Mouse (Mus musculus) splenic B cell, adult 2 months (primary cell): ENCODE data around the gene Ufc1.

ENCODE experiments used
- DNase-seq: peaks from one replicate; pipeline ENCODE4 v3.0.0-alpha.2; 2011; ENCODE audit warnings: low read depth, low spot score
- H3K27me3 ChIP-seq: 2 replicates; pipeline ENCODE4 v1.6.1; 2012; ENCODE audit warnings: mild to moderate bottlenecking, low read length, moderate library complexity, mixed read lengths; ENCODE audit not compliant: control insufficient read depth, poor library complexity, insufficient read depth, severe bottlenecking
- H3K36me3 ChIP-seq: 2 replicates; pipeline ENCODE4 v1.6.1; 2012; ENCODE audit warnings: mild to moderate bottlenecking, low read length, moderate library complexity, mixed read lengths; ENCODE audit not compliant: control insufficient read depth, poor library complexity, insufficient read depth, severe bottlenecking

Ufc1 gene

DNA sequence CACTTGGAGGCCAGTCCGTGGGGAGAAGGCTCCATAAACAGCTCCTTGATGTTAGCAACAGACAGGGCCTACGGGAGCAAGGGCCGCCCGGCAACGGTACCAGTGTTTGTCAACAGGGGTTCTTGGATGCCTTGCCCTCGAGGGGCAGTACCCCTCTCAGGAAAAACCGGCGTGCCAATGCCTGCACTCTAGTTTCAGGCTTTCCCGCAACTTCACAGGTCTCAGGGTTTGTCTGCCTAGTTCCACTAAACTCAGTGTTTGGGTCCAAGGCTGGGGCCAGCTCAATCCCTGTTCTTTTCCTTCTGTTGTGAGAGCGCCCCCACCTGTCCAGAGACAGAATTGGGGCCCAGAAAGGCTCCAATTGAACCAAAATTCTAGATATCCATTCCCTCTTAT, 13.3 kb downstream of the Ufc1 start:
- peaks cover 2% of the 10 kb centered on the region; the same call in 1 of the 2 replicates for H3K36me3 ChIP-seq
- peak; percentile 69 for DNase-seq
- H3K27me3 ChIP-seq = no peaks in the 10 kb centered on the region

DNA sequence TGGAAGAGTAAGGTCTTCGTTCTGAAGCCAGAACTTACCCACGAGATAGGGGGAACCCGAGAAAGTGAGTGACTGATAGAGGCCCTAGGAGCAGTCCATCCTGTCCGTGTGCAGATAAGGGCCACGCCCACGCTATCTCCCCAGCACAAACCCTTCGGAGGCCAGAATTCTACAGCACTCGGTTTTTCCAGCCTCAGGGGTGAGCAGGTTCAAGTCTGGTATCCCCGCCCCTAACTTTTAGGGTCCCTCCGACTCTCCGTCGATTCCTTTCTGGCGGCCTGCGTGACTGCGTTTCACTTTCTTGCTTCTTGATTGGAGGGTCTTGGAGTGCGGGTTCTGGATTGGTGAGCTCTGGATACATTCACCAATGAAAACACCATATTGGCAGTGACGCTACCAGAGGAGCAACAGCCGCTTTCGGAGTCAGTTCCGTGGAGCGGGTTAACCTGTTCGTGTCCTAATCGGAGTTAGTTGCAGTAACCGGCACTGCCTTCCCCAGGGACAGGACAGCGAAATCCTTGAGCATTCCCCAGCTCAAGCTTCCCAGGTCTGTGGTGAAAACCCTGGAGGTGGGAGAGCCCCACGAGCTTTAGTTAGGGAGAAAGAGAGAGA, 13.8 kb downstream of the Ufc1 start, which contains the start of gene Ppox:
TSS of gene Ppox (minus strand) at position 271 of the 612 bp plus-strand sequence.
- peak; percentile 95 for DNase-seq
- Histone ChIP-seq H3K36me3 (peaks cover 6% of the 10 kb centered on the region), H3K27me3 (no peaks in the 10 kb centered on the region)

DNA sequence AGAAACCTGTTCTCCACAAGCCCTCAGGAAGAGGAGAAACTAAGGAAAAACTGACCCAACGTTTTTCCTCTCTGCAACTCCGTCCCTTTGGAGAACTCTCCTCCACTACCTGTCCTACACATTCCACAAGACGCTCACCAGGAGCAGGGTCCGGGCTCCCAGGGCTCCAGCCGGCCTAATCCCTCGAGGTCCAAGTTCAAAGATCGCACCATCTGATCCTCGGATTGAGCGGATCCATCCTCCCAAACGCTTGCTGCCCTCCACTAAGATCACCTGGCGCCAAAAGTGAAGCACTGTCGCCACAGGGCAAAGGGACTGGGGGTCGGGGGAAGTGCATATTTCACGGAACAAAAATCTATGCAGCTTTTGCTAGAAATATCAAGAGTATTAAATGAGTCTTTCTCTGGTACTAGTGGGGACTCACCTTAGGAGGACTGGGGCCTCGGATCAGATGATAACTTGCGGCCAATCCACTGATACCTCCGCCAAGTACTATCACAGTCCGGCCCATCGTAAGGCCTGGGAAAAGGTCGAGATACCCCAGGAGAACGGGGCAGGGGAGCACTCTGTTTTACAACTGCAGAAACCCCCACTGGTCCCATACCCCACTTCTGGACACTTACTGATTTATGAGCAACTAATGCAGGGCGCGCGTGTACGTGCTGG, 14.4 kb downstream of the Ufc1 start:
- no peaks in the 10 kb centered on the region for H3K27me3 ChIP-seq
- DNase-seq = no peak
- H3K36me3 ChIP-seq = peaks cover 7% of the 10 kb centered on the region

DNA sequence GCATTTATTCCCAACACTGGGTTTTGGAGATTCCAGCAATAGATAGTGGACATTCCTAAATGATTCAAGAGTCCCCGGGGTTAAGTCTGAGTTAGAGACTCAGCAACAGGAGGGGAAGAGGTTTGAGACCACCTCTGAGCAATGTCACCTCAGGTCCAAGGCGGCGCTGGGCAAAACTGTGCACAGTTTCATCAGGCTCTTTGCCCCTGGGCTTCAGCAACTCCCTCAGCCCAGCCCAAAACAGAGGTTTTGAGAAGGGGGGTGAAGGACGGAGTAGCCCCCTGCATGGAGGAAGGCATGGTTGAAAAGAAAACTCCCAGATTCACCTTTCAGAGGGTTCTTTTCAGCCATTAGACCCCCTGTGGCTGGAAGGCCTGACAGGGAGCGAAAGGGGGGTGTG, 15.1 kb downstream of the Ufc1 start:
- no peak for DNase-seq
- H3K27me3 ChIP-seq = no peaks in the 10 kb centered on the region

DNA sequence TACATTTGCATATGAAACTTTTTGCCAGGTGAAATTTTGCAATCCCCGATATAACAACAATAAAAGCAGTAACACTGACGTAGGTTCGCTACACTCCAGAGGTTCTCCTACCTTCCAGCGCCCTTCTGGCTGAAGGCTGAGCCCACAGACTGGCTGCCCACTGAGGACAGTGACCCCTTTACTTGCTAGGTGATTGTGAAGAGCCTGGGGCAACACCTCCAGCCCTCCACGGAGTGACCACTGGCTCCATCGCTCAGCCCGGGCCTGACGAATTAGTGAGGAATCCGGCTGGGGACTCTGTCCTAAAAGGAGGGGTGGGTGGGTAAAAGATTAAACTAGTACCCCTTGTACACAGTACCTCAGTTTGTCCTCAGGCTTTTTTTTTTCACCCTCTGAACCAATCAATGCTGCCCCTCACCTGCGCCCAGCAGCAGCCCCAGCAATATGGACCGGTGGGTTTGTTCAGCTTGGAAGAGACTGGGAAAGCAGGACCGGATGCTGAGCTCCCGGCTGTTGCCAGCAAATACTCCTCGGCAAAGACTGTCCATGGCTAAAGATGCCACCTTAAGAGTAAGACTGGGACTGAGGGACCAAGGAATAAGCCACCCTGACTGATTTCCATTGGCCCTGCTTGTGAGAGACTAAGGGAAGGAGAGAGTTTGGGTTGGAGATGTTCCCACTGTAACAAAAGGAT, 15.7 kb downstream of the Ufc1 start:
- DNase-seq = no peak
- Histone ChIP-seq H3K36me3 (peaks cover 7% of the 10 kb centered on the region), H3K27me3 (no peaks in the 10 kb centered on the region)

More for the DNA sequence above, 15.1 kb downstream of the Ufc1 start:
- peaks cover 7% of the 10 kb centered on the region for H3K36me3 ChIP-seq

DNA sequence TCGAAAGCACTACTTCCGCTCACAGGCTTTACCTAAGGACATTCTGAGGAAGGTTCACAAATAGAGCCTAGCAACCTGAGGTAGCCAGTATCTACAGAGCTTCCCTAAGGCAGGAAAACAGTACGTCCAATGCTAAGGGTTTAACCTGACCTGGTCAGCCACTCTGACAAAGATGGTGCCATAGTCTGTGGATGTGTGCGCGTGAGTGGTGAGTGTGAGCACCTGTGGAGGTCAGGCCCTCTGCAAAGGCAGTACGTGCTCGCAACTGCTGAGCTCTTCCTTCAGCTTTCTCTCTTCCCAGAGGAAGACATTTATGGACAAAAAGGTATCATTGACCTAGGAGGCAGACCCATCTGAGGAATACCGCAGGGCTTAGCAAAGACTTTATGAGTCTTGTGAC, 16.4 kb downstream of the Ufc1 start:
- Histone ChIP-seq H3K27me3 (no peaks in the 10 kb centered on the region), H3K36me3 (peaks cover 9% of the 10 kb centered on the region; the same call in 1 of the 2 replicates)
- no peak for DNase-seq

DNA sequence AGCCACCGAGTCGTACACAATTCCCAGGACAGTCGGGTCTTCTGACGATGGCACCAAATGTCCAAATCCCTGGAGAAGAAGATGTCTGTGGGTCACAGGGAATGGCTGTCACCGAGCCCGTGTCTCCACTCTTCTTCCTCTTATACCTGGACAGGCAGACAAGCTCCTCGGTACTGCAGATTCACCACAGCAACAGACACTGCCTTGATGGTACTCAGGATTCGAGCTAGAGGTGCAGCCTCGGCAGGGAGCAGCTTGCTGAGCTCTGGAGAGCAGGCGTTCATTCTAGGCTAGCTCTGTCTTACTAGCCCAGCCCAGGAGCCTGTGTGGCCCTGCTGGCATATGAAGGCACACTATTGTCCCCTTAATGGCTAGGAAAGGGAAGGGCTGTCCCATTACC, 17.1 kb downstream of the Ufc1 start:
- no peaks in the 10 kb centered on the region for H3K27me3 ChIP-seq
- DNase-seq = no peak

DNA sequence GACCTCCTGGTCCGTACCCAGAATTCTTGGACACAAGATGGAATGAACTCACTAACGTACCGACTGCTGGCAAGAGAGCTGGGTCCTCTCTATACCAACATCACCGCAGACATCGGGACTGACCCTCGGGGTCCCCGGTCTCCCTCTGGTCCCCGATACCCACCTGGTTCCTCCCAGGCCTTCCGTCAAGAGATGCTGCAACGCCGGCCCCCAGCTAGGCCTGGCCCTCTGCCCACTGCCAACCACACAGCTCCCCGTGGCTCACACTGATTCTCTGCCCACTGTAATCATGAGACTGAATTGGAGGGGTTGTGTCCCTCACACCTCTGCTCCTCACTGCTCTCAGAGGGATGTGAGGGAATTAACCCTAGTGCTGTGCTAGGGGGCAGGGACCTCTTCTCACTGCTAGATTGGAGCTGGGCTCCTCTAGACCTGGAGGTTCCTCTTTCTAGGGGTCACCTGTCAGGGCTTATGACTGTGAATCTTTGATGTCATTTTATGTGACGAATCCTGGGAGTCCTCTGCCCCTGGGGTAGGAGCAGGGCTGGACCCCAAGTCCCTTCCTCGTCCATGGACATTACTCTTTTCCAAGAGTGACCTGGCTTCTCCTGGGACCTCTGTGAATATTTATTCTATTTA, 18.6 kb downstream of the Ufc1 start:
- DNase-seq = no peak
- peaks cover 12% of the 10 kb centered on the region; the same call in 1 of the 2 replicates for H3K36me3 ChIP-seq
- H3K27me3 ChIP-seq = no peaks in the 10 kb centered on the region

More for the DNA sequence above, 17.1 kb downstream of the Ufc1 start:
- H3K36me3 ChIP-seq = peaks cover 12% of the 10 kb centered on the region; the same call in 1 of the 2 replicates

DNA sequence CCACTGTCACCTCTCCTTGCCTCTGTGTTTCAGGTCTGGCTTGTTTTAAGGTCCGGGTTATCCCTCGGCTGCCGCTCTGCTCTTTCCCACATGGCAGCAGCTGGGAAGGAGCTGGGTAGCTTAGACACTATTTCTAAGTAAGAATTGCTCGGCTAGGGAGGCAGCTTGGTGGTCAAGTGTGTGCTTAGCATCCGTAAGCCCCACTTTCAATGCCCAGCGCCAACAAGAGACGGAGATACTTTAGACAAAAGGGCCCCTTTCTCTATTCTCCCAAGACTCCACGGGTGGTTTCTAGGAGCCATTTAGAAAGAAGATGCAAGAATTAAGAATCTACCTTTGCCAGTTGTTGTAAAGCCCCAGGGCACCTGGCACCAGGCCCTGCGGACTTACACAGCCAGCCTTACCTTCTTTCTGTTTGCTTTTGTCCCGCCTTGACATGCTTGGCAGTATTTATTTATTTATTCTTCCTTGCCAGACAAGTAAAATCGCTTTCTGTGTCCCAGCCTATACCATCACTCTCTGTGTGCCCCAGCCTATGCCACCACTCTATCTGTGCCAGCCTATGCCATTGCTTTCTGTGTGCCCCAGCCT, 19.6 kb downstream of the Ufc1 start:
- Histone ChIP-seq H3K36me3 (peaks cover 12% of the 10 kb centered on the region; the same call in 1 of the 2 replicates), H3K27me3 (no peaks in the 10 kb centered on the region)
- no peak for DNase-seq

DNA sequence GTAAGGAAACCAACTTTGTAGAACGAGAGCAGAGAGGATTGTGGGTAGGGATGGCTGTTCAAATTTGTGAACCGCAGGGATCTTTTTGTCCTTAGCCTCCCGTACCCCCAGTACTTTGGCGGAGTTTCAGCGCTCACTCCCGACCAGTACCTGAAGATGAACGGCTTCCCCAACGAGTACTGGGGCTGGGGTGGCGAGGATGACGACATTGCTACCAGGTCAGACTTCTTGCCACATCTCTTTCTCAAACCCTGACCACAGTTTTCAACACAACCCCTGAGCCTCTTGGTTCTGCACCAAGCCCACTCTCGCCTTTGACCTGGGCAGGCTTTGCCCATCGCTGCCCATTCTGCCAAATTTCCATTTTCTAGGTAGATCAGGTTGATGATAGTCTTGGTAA, 20.7 kb downstream of the Ufc1 start:
- no peak for DNase-seq
- H3K27me3 ChIP-seq = no peaks in the 10 kb centered on the region
- peaks cover 12% of the 10 kb centered on the region; the same call in 1 of the 2 replicates for H3K36me3 ChIP-seq

DNA sequence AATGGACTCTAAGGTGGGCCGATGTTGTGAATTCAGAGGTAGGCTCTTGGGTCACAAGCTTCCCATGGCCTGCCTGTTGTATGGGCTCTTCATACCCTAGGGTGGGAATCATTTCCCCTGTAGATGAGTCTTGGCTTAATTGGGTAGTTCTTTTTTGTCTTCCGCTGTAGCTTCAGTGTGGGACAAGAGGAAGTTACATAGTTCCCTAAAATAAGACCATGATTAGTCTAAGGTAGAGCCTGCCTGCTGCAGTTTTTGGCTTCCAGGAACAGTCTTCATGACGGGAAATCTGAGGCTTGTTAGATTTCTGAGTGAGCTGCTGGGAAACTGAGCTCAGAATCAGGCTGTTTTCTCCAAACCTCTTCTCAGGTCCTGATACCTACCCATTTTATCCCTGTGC, 22.7 kb downstream of the Ufc1 start:
- DNase-seq = peak; percentile 44
- Histone ChIP-seq H3K36me3 (peaks cover 12% of the 10 kb centered on the region; the same call in 1 of the 2 replicates), H3K27me3 (no peaks in the 10 kb centered on the region)

DNA sequence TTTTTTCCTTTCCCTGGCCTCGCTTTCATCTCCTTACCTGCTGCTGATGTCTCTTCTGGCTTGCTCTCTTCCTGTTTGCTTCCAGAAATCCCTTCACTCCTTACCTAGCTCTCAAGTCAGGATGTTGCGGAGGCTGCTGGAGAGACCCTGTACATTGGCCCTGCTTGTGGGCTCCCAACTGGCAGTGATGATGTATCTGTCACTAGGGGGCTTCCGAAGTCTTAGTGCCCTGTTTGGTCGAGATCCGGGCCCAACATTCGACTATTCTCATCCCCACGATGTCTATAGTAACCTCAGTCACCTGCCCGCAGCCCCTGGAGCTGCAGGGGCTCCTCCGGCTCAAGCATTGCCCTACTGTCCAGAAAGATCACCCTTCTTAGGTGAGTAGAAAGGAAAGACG, 23.2 kb downstream of the Ufc1 start:
- H3K27me3 ChIP-seq = no peaks in the 10 kb centered on the region
- peaks cover 12% of the 10 kb centered on the region; the same call in 1 of the 2 replicates for H3K36me3 ChIP-seq
- peak; percentile 24 for DNase-seq

DNA sequence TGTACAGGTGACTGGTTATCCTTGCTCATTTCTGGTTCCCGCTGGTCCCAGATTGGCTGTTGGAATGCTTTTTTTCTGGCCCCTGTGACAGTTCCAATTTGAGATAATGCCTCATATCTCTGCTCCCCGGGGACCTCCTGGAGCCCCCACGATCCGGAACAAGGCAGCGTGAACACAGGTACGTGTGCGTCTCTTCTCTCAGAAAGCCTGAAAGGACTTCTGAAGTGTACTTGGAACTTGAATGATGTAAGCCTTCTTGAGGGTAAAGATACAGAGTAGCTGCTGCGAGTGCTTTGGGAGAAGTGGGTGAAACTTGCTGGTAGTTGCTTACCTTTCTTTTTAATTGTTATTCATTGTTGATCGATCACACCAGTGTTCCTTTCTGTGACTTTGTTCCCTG, 23.6 kb downstream of the Ufc1 start:
- no peak for DNase-seq
- Histone ChIP-seq H3K36me3 (peaks cover 10% of the 10 kb centered on the region; the same call in 1 of the 2 replicates), H3K27me3 (no peaks in the 10 kb centered on the region)

DNA sequence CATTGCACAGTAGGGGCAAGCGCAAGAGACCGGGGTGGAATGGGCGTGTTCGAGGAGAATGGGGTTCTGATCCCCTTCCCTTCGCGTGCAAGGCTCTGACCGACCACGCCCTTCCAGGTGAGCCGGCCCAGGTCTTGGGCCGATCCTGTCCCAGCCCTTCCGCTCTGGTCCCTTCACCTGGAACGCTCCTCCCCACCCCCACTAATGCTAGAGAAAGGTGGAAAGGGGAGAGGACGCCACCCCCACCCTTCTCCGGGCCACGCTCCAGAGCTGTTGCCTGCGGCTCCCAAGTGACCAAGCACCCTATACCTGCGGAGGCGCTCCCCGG, 24.3 kb downstream of the Ufc1 start:
- H3K27me3 ChIP-seq = no peaks in the 10 kb centered on the region
- no peak for DNase-seq
- H3K36me3 ChIP-seq = peaks cover 7% of the 10 kb centered on the region; the same call in 1 of the 2 replicates
